Mouse (Mus musculus) lung, embryonic 16.5 days (tissue): ENCODE measurements at regions not wholly inside any gene's neighbourhood (a gene's known extent, or its start where the extent isn't known, plus 50 kb on each side); places are given as distances from the start of the nearest gene placed in this dataset.

Experiments used
- ATAC-seq: fragments of 200-750 bp; cut with Nextera tagmentation; 2 replicates; pipeline ENCODE4 v1.8.0; 2017; ENCODE audit warnings: low read depth, mild to moderate bottlenecking, moderate library complexity
- H3K27ac ChIP-seq: fragments of 300-500 bp; sonication (generic); 2 replicates; pipeline ENCODE4 v1.5.1; 2014; ENCODE audit warnings: mild to moderate bottlenecking, control low read depth, low read length
- H3K27me3 ChIP-seq: fragments of 300-500 bp; sonication (generic); 2 replicates; pipeline ENCODE4 v1.6.1; 2014; ENCODE audit warnings: low read depth, low read length, mixed read lengths; ENCODE audit not compliant: control insufficient read depth, insufficient read depth
- H3K36me3 ChIP-seq: fragments of 300-500 bp; sonication (generic); 2 replicates; pipeline ENCODE4 v1.6.1; 2014; ENCODE audit warnings: low read length; ENCODE audit not compliant: control insufficient read depth, insufficient read depth
- H3K4me1 ChIP-seq: fragments of 300-500 bp; sonication (generic); replicated peaks from 2 replicates; pipeline ENCODE4 v1.6.1; 2014; ENCODE audit warnings: low read length, mixed read lengths; ENCODE audit not compliant: control insufficient read depth, insufficient read depth
- H3K4me2 ChIP-seq: fragments of 300-500 bp; sonication (generic); 2 replicates; pipeline ENCODE4 v1.6.1; 2014; ENCODE audit warnings: low read depth, low read length, control low read depth
- H3K4me3 ChIP-seq: fragments of 300-500 bp; sonication (generic); 2 replicates; pipeline ENCODE4 v1.5.1; 2014; ENCODE audit warnings: mild to moderate bottlenecking, low read length, control low read depth
- H3K9ac ChIP-seq: fragments of 300-500 bp; sonication (generic); 2 replicates; pipeline ENCODE4 v1.6.1; 2014; ENCODE audit warnings: low read length, control low read depth
- H3K9me3 ChIP-seq: fragments of 300-500 bp; sonication (generic); 2 replicates; pipeline ENCODE4 v1.6.1; 2016; ENCODE audit warnings: low read length; ENCODE audit not compliant: control insufficient read depth
- whole genome bisulfite sequencing: fragments of 180-500 bp; shearing (Covaris S2); extraction: QIAGEN DNeasy Blood & Tissue Kit; methylation state at CpG from one replicate; pipeline ENCODE4 v1.1.7; 2014; 5-methylcytosine and 5-hydroxymethylcytosine counted together

- Histone ChIP-seq H3K4me1 (no peaks in the 10 kb centered on the region), H3K36me3 (no peaks in the 10 kb centered on the region), H3K27me3 (no peaks in the 10 kb centered on the region), H3K4me2 (no peak overlapping the region), H3K4me3 (no peak overlapping the region), H3K9me3 (no peaks in the 10 kb centered on the region), H3K27ac (no peak overlapping the region), H3K9ac (no peak overlapping the region)
- WGBS: 81% methylated on average over 4 of the region's 4 CpGs
- ATAC-seq: no peak
These were observed 449.5 kb upstream of the Tle4 start for GRCm38 (mm10) chr19:15047306-15047868.

DNA sequence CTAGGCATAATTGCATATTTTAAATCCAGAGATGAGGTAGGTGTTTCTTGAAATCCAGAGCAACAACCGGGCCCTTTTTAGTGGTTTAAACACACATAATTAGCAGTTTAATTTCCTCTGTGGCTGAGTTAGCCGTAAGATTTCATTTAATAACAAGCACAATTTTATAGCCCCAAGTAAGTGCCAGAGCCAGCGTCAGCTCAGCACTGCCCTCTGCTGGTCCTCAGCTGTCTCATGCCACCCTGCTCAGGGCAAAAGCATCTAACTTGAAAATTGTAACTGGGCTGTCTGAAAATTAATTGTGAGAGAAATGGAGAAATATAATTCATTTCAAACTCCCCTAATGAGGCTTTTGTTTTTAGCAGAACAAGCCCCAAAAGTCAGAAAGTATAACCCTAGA lies 437.7 kb upstream of the Tle4 start:
- peak; percentile 57; the same call in 1 of the 2 replicates for ATAC-seq
- H3K4me1 ChIP-seq: peaks cover 2% of the 10 kb centered on the region; the same call in 1 of the 2 replicates
- H3K9ac ChIP-seq: no peak overlapping the region

GRCm38 (mm10) chr19:15033921-15034320 lies 436.1 kb upstream of the Tle4 start:
- H3K9ac ChIP-seq: no peak overlapping the region
- H3K4me1 ChIP-seq: peaks cover 2% of the 10 kb centered on the region; the same call in 1 of the 2 replicates
- WGBS: 62% methylated on average over 8 of the region's 8 CpGs
- no peak overlapping the region for H3K4me2 ChIP-seq
- no peak for ATAC-seq
- no peak overlapping the region for H3K27ac ChIP-seq
- H3K9me3 ChIP-seq: no peaks in the 10 kb centered on the region
- H3K27me3 ChIP-seq: no peaks in the 10 kb centered on the region; the same call in 1 of the 2 replicates
- H3K4me3 ChIP-seq: no peak overlapping the region
- H3K36me3 ChIP-seq: no peaks in the 10 kb centered on the region

More for the DNA sequence above, 437.7 kb upstream of the Tle4 start:
- Histone ChIP-seq H3K4me3 (no peak overlapping the region), H3K9me3 (no peaks in the 10 kb centered on the region), H3K27ac (no peak overlapping the region), H3K27me3 (no peaks in the 10 kb centered on the region), H3K36me3 (no peaks in the 10 kb centered on the region), H3K4me2 (no peak overlapping the region)
- WGBS: 7% methylated on average over 3 of the region's 3 CpGs

DNA sequence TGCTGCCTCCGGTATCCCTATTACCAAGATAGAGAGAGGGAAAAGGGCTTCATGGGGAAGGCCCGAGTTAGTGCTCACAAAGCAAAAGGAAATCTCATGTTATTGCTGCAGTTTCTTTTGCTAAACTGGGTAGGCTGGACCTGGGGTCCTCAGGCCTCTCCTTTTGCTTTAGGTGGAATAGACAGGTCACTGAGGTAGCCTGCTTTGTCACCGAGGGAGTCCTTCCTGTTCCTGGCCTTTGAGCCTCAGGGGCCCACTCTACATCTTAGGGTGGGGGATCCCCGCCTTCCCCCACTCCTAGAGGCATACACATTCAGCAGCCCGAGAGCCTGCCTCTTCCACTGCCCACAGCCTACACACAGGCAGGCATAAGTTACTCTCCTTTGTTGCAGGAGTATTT lies 435.5 kb upstream of the Tle4 start:
- Histone ChIP-seq H3K4me2 (no peak overlapping the region), H3K36me3 (no peaks in the 10 kb centered on the region), H3K4me1 (peaks cover 2% of the 10 kb centered on the region; the same call in 1 of the 2 replicates), H3K27ac (no peak overlapping the region), H3K9me3 (no peaks in the 10 kb centered on the region), H3K27me3 (no peaks in the 10 kb centered on the region; the same call in 1 of the 2 replicates), H3K9ac (no peak overlapping the region), H3K4me3 (no peak overlapping the region)
- ATAC-seq: no peak
- WGBS: 68% methylated on average over 5 of the region's 5 CpGs

GRCm38 (mm10) chr19:15032297-15032947 lies 434.6 kb upstream of the Tle4 start:
- Histone ChIP-seq H3K9ac (no peak overlapping the region), H3K4me2 (no peak overlapping the region), H3K9me3 (no peaks in the 10 kb centered on the region), H3K4me3 (no peak overlapping the region), H3K27ac (no peak overlapping the region), H3K36me3 (no peaks in the 10 kb centered on the region), H3K4me1 (peaks cover 2% of the 10 kb centered on the region; the same call in 1 of the 2 replicates), H3K27me3 (no peaks in the 10 kb centered on the region; the same call in 1 of the 2 replicates)
- ATAC-seq: no peak
- 55% methylated on average over 9 of the region's 9 CpGs for WGBS

DNA sequence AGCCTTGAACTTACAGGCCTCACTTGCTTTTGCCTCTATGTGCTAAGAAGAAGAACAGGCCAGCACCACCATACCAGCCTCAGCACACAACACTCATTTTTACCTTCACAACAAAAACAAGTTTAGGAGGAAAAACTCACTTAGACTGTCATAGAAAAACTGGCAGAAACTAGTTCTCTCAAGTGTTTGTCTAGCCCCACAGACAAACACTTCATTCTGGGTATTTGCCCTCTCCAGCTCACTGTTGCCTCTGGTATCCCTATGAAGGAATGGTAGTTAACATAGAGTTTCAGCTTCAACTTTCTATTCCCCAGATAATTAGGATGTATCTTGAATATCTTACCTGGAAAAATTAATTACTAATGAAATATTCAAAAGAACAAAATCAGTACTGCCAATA lies 433.6 kb upstream of the Tle4 start:
- H3K36me3 ChIP-seq: no peaks in the 10 kb centered on the region
- no peak overlapping the region for H3K9ac ChIP-seq
- no peaks in the 10 kb centered on the region; the same call in 1 of the 2 replicates for H3K27me3 ChIP-seq
- 0 out of 2 replicates have a peak, but pooled peaks have one; percentile 36 for ATAC-seq
- H3K4me2 ChIP-seq: no peak overlapping the region
- H3K9me3 ChIP-seq: no peaks in the 10 kb centered on the region
- no peak overlapping the region for H3K4me3 ChIP-seq
- peaks cover 2% of the 10 kb centered on the region; the same call in 1 of the 2 replicates for H3K4me1 ChIP-seq
- no peak overlapping the region for H3K27ac ChIP-seq

GRCm38 (mm10) chr19:15003596-15003995 lies 405.7 kb upstream of the Tle4 start:
- H3K4me2 ChIP-seq: no peak overlapping the region
- no peaks in the 10 kb centered on the region for H3K36me3 ChIP-seq
- H3K27me3 ChIP-seq: no peaks in the 10 kb centered on the region
- H3K4me1 ChIP-seq: 0 out of 2 replicates have a peak, but pooled peaks cover 2% of the 10 kb centered on the region
- no peak overlapping the region for H3K9ac ChIP-seq
- no peaks in the 10 kb centered on the region for H3K9me3 ChIP-seq
- peak; percentile 69 for ATAC-seq
- no peak overlapping the region for H3K4me3 ChIP-seq
- no peak overlapping the region for H3K27ac ChIP-seq
- 45% methylated on average over 3 of the region's 3 CpGs for WGBS

DNA sequence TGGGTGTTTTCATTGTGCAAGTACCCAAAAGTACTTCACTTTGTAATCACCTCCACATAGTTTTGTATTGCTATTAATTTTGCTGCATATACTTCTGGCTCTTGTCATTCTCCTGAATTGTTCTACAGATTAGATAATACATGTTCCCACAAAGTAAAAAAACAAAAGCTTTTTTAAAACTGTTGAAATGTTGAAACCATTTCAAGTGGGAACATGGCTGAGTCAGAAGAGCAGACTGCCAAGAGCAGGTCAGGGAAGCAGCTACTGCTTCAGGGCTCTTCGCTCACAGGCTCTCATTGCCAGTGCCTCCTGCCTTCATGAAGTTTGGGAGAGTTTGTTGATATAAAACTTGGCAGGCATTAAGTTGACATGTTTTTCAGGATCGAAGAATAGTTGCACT lies 395.5 kb upstream of the Tle4 start:
- H3K4me2 ChIP-seq: no peak overlapping the region
- WGBS: 59% methylated on average over 2 of the region's 2 CpGs
- ATAC-seq: no peak
- no peak overlapping the region for H3K27ac ChIP-seq
- no peak overlapping the region for H3K9ac ChIP-seq
- no peaks in the 10 kb centered on the region for H3K9me3 ChIP-seq
- H3K27me3 ChIP-seq: no peaks in the 10 kb centered on the region
- H3K36me3 ChIP-seq: no peaks in the 10 kb centered on the region
- H3K4me3 ChIP-seq: no peak overlapping the region
- no peaks in the 10 kb centered on the region for H3K4me1 ChIP-seq

GRCm38 (mm10) chr19:14970161-14970560 lies 372.3 kb upstream of the Tle4 start:
- Histone ChIP-seq H3K4me3 (no peak overlapping the region), H3K4me2 (no peak overlapping the region), H3K36me3 (no peaks in the 10 kb centered on the region), H3K27me3 (no peaks in the 10 kb centered on the region), H3K9ac (no peak overlapping the region), H3K9me3 (no peaks in the 10 kb centered on the region), H3K4me1 (peaks cover 2% of the 10 kb centered on the region; the same call in 1 of the 2 replicates), H3K27ac (no peak overlapping the region)
- no peak for ATAC-seq
- WGBS: 3% methylated on average over 1 of the region's 1 CpGs
